Mouse (Mus musculus) liver, embryonic 14.5 days (tissue): ENCODE measurements around the gene Kcnj8. TPM values are rescaled to one million over a fixed set of nuclear protein-coding genes. Genes with fewer than 3 reads are reported as not detected.

Experiments used
- ATAC-seq: fragments of 200-750 bp; cut with Nextera tagmentation; 2 replicates; pipeline ENCODE4 v1.8.0; 2017; ENCODE audit warnings: moderate number of reproducible peaks, mild to moderate bottlenecking, moderate library complexity; ENCODE audit not compliant: insufficient read depth
- DNase-seq, 3 experiments: peaks; one replicate each; pipeline ENCODE4 v3.0.0-alpha.2; 2012 to 2013; ENCODE audit warnings: low read depth in 3 of 3, low spot score in 3 of 3
- H3K27ac ChIP-seq: fragments of 300-500 bp; sonication (generic); 2 replicates; pipeline ENCODE4 v1.5.1; 2014; ENCODE audit warnings: moderate library complexity, mild to moderate bottlenecking, control low read depth, inconsistent platforms
- H3K27me3 ChIP-seq: fragments of 300-500 bp; sonication (generic); 2 replicates; pipeline ENCODE4 v1.6.1; 2014; ENCODE audit warnings: mild to moderate bottlenecking, low read length, moderate library complexity; ENCODE audit not compliant: control insufficient read depth, insufficient read depth
- H3K36me3 ChIP-seq: fragments of 300-500 bp; sonication (generic); replicated peaks from 2 replicates; pipeline ENCODE4 v1.6.1; 2014; ENCODE audit warnings: low read depth; ENCODE audit not compliant: control insufficient read depth, insufficient read depth
- H3K4me1 ChIP-seq, 2 experiments: fragments of 200-500 bp in 1 of 2; fragments of 300-500 bp in 1 of 2; sonication (generic) in 1 of 2; replicated peaks; 2 replicates each; pipeline ENCODE4 v1.6.1; 2012 to 2014; ENCODE audit warnings: antibody characterized with exemption in 1 of 2, inconsistent platforms in 1 of 2, low read length in 1 of 2; ENCODE audit not compliant: control insufficient read depth in 2 of 2, insufficient read depth in 2 of 2
- H3K4me2 ChIP-seq: fragments of 300-500 bp; sonication (generic); 2 replicates; pipeline ENCODE4 v1.6.1; 2014; ENCODE audit warnings: low read depth, mild to moderate bottlenecking, control low read depth, moderate library complexity
- H3K4me3 ChIP-seq, 2 experiments: fragments of 200-500 bp in 1 of 2; fragments of 300-500 bp in 1 of 2; sonication (generic) in 1 of 2; 2 replicates each; pipeline ENCODE4 v1.5.1; 2012 to 2014; ENCODE audit warnings: low read depth in 2 of 2, low read length in 2 of 2, mild to moderate bottlenecking in 2 of 2, control low read depth in 1 of 2, inconsistent platforms in 1 of 2, moderate library complexity in 1 of 2; ENCODE audit not compliant: insufficient read depth in 1 of 2
- H3K9ac ChIP-seq: fragments of 300-500 bp; sonication (generic); replicated peaks from 2 replicates; pipeline ENCODE4 v1.6.1; 2014; ENCODE audit warnings: mild to moderate bottlenecking, control low read depth, moderate library complexity
- H3K9me3 ChIP-seq: fragments of 300-500 bp; sonication (generic); 2 replicates; pipeline ENCODE4 v1.6.1; 2016; ENCODE audit warnings: low read length, mixed read lengths; ENCODE audit not compliant: control insufficient read depth
- CTCF ChIP-seq: IDR thresholded peaks from 2 replicates; pipeline ENCODE4 v1.5.1; 2016; ENCODE audit warnings: antibody characterized with exemption, low read depth, control low read depth
- EP300 ChIP-seq: IDR thresholded peaks from 2 replicates; pipeline ENCODE4 v1.6.1; 2016; ENCODE audit warnings: antibody characterized with exemption, low read depth
- WGBS: fragments of 180-500 bp; shearing (Covaris S2); extraction: QIAGEN DNeasy Blood & Tissue Kit; methylation state at CpG from one replicate; pipeline ENCODE4 v1.1.7; 2014; ENCODE audit not compliant: insufficient replicate concordance; 5-methylcytosine and 5-hydroxymethylcytosine counted together
- polyA plus RNA-seq, 2 experiments: library from polyadenylated mRNA; depleted of rRNA in 1 of 2; stranded (reverse) in 1 of 2; unstranded in 1 of 2; fragments of >200 nt; fragmentation: Nextera tagmentation in 1 of 2; extraction: Ambion mirVana in 1 of 2; gene quantifications; 2 replicates each; pipeline versions ENCODE4 v1.2.1 to v1.2.3; 2012 to 2014

The Kcnj8 gene
- 0.87 and 0.89 TPM in 2 replicates for polyA plus RNA-seq (2012; rRNA removed)
- polyA plus RNA-seq (2014; fragmentation: Nextera tagmentation; extraction: Ambion mirVana): 1.6 TPM in 2 replicates

DNA sequence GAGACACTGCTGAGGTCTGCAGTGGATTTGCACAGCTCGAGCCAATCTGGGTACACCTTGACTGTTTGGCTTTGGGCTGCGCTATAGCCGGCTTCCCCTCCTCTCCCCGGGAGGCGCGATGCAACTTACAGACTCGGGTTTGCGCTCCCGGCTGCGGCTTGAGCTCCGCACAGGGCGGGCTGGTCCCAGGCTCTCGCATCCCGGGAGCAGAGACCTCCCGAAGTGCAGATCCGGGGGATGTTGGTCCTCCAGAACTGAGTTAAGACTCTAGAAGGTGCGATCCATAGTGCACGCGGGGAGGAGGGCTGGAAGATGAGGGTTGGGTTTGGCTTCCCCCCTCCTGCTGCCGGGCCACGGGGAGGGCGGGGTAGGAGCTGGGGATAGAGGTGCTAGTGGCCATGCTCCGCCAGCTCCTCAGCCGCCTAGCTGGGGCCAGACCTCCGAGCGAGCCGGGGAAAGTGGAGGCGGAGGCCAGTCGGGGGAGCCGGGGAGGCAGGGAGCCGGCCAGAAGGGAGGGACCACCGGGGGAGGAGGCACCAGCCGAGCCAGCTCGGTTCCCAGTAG, at the start of gene Kcnj8:
Gene Kcnj8, minus strand, starts transcription at position 560 of the 564 bp plus-strand sequence.
- Histone ChIP-seq H3K4me3 (peak within 1 kb of the TSS; percentile 40 to 48), H3K27ac (no peak within 1 kb of the TSS), H3K9me3 (no peaks in the 10 kb centered on the region), H3K4me1 (peaks cover 0 to 4% of the 10 kb centered on the region in 2 experiments; a peak in 2 of 4 replicates), H3K27me3 (peaks cover 42% of the 10 kb centered on the region), H3K9ac (no peak within 1 kb of the TSS), H3K4me2 (peak within 1 kb of the TSS; percentile 55), H3K36me3 (no peaks in the 10 kb centered on the region)
- 1% methylated on average over 34 of the region's 34 CpGs for WGBS
- no peak for DNase-seq
- peak; percentile 47; the same call in 1 of the 2 replicates for ATAC-seq
- TF ChIP-seq CTCF (peak; percentile 5; the same call in 1 of the 2 replicates), EP300 (no peak)

GRCm38 (mm10) chr6:142616659-142617058, 45.2 kb upstream of the Kcnj8 start:
- WGBS: 37% methylated on average over 3 of the region's 3 CpGs
- Histone ChIP-seq H3K9ac (no peak overlapping the region), H3K9me3 (no peaks in the 10 kb centered on the region), H3K4me2 (no peak overlapping the region), H3K27ac (no peak overlapping the region), H3K27me3 (no peaks in the 10 kb centered on the region), H3K4me1 (0 out of 4 replicates have a peak, but pooled peaks cover 0 to 2% of the 10 kb centered on the region in 2 experiments), H3K4me3 (no peak overlapping the region), H3K36me3 (no peaks in the 10 kb centered on the region)
- no peak for TF ChIP-seq EP300
- no peak for TF ChIP-seq CTCF
- DNase-seq (no peak), ATAC-seq (no peak)

DNA sequence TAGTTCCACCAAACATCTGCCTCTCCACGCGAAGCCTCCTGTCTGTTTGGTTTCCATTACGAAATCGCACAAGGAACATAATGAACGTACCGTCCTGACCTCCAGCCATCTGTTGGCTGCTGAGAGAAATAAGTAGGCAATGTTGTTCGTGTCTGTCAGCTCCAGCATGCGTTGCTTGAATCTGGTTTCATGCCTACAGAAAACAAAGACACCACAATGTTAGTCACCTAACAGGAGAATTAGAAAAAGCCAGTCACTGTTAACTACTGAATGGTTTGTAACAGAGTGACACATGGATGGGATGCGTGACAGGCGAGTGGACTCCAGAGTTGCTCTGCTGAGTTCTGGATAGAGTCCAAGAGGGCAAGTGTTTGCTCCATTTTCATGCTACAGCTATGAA, 42.9 kb upstream of the Kcnj8 start:
- Histone ChIP-seq H3K9me3 (no peaks in the 10 kb centered on the region), H3K4me3 (no peak overlapping the region), H3K4me1 (0 out of 4 replicates have a peak, but pooled peaks cover 0 to 2% of the 10 kb centered on the region in 2 experiments), H3K27me3 (no peaks in the 10 kb centered on the region), H3K4me2 (no peak overlapping the region), H3K36me3 (no peaks in the 10 kb centered on the region), H3K27ac (no peak overlapping the region), H3K9ac (no peak overlapping the region)
- peak in 1 of 3 experiments; percentile 6 for DNase-seq
- 67% methylated on average over 10 of the region's 10 CpGs for WGBS
- no peak for ATAC-seq
- no peak for TF ChIP-seq EP300
- TF ChIP-seq CTCF: no peak

GRCm38 (mm10) chr6:142612366-142612765, 41.0 kb upstream of the Kcnj8 start:
- TF ChIP-seq EP300 (no peak), CTCF (no peak)
- Histone ChIP-seq H3K27ac (no peak overlapping the region), H3K4me3 (no peak overlapping the region), H3K4me2 (no peak overlapping the region), H3K4me1 (0 out of 4 replicates have a peak, but pooled peaks cover 0 to 2% of the 10 kb centered on the region in 2 experiments), H3K27me3 (no peaks in the 10 kb centered on the region), H3K36me3 (no peaks in the 10 kb centered on the region), H3K9ac (no peak overlapping the region), H3K9me3 (no peaks in the 10 kb centered on the region)
- DNase-seq (no peak), ATAC-seq (no peak)
- 59% methylated on average over 8 of the region's 8 CpGs for WGBS
